Mouse (Mus musculus) E14TG2a.4 (cell line): ENCODE data around the gene Abca5.
"Not testable (repeated sequence)": the region's sequence is repeated elsewhere in the genome, so short reads cannot be mapped to it uniquely, and the experiment has no call there.

Experiments
- H3K27me3 ChIP-seq: 2 replicates; pipeline ENCODE4 v1.6.1; 2014; ENCODE audit warnings: low read length, control low read depth; ENCODE audit not compliant: insufficient read depth
- H3K36me3 ChIP-seq: 2 replicates; pipeline ENCODE4 v1.6.1; 2014; ENCODE audit warnings: low read length, control low read depth; ENCODE audit not compliant: insufficient read depth
- H3K4me1 ChIP-seq: replicated peaks from 2 replicates; pipeline ENCODE4 v1.6.1; 2014; ENCODE audit warnings: low read depth, low read length, control low read depth
- H3K4me3 ChIP-seq: replicated peaks from 2 replicates; pipeline ENCODE4 v1.5.1; 2014; ENCODE audit warnings: mild to moderate bottlenecking, low read length
- H3K9me3 ChIP-seq: 2 replicates; pipeline ENCODE4 v1.6.1; 2014; ENCODE audit warnings: low read length, control low read depth
- CTCF ChIP-seq: conservative IDR thresholded peaks from 2 replicates; pipeline ENCODE4 v1.5.1; 2014; ENCODE audit warnings: low read length
- NANOG ChIP-seq: IDR thresholded peaks from 2 replicates; pipeline ENCODE4 v1.6.1; 2014; ENCODE audit warnings: borderline replicate concordance, low read length, mixed read lengths
- POU5F1 ChIP-seq: IDR thresholded peaks from 2 replicates; pipeline ENCODE4 v1.6.1; 2014; ENCODE audit warnings: low read length, borderline replicate concordance

Abca5 gene

DNA sequence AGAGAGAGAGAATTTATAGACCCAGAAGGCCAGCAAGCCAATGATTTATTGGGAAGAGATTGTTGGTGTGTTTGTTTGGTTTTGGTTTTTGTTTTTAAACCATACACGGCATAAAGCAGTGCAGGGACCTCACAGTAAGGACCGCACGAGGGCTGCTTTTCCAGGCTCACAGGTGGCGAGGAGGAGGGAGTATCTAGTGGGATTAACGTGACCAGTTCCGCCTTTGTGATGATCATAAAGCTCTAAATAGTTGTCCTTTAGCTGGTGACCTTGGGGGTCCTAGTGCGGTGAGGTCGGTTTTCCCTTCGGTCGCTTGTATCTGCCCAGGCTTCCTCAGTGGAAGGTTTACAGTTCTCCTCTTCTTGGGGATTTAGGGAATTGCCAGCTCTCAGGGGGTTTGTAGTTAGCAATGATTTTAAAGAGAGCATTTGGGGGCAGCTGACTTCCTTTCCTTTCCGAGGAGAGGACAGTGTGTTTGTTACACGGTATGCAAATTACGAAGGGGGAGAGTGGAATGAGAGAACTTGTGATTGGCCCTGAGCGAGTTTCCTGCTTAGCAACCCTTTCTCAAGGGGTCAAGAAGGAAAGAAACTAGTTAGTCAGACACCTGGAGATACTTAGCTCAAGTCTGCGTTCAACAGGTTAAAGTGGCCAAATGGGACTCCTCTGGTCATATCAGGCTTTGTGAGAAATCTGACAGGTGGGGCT, 31.9 kb upstream of the Abca5 start:
- no peaks in the 10 kb centered on the region for H3K36me3 ChIP-seq
- H3K9me3 ChIP-seq, result no peaks in the 10 kb centered on the region
- H3K27me3 ChIP-seq, result peaks cover 2% of the 10 kb centered on the region; the same call in 1 of the 2 replicates
- no peak for TF ChIP-seq NANOG
- TF ChIP-seq POU5F1, result no peak
- TF ChIP-seq CTCF, result no peak
- H3K4me1 ChIP-seq, result peaks cover 12% of the 10 kb centered on the region
- H3K4me3 ChIP-seq, result no peak overlapping the region

DNA sequence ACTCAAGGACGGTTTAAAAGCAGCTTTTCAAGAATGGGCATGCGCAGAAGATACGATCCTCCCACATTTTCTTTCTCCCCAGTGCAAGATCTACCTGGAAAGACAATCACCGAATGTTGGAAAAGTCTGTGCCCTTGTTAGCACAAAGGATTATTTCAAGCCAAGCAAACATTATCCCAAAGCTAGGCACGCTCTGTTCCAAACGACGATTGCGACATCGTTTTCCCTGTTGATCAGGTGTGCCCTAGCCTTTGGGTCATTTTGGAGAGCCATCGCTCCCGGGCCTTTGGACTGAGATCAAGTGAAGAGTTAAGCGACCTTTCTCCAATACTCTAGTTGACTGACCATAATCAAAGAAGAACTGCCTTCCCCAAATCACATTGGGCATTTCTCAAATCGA, 30.1 kb upstream of the Abca5 start:
- no peaks in the 10 kb centered on the region for H3K27me3 ChIP-seq
- H3K36me3 ChIP-seq, result no peaks in the 10 kb centered on the region
- H3K9me3 ChIP-seq, result no peaks in the 10 kb centered on the region
- H3K4me3 ChIP-seq, result no peak overlapping the region
- peaks cover 12% of the 10 kb centered on the region for H3K4me1 ChIP-seq
- TF ChIP-seq NANOG (no peak), POU5F1 (no peak), CTCF (no peak)

DNA sequence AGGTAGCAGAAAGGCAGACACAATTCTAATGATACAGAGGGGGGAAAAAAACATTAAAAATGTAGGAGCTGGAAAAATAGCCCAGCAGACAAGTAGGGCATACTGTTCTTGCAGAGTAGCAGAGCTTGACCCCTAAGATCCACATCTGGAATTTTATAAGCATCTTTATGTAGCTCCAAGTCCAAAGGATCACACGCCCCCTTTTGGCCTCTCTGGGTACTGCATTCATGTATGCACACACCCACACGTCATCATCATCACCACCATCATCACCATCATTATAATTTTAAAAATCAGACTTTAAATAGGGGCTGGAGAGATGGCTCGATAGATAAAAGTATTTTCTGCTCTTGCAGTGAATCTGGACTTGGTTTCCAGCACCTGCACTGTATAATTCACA, 29.4 kb upstream of the Abca5 start:
- no peaks in the 10 kb centered on the region for H3K9me3 ChIP-seq
- TF ChIP-seq CTCF (peak; percentile 63), NANOG (no peak)
- H3K27me3 ChIP-seq, result no peaks in the 10 kb centered on the region

DNA sequence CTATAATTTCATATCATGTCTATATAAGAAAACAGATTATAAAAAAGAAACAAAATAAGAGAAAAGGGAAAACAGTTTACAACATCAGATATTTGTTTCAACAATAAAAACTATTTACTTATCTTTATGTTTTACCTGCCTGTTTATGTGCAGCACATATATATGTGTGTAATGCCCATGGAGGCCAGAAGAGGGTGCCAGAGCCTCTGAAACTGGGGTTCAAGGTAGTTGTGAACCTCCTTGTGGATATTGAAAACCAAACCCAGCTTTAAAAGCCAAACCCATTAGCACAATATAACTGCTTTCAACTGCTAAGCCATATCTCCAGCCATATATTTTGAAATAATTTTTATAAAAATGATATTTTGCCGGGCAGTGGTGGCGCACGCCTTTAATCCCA, 27.5 kb upstream of the Abca5 start:
- Histone ChIP-seq H3K36me3 (no peaks in the 10 kb centered on the region), H3K4me1 (peaks cover 9% of the 10 kb centered on the region), H3K9me3 (no peaks in the 10 kb centered on the region), H3K27me3 (no peaks in the 10 kb centered on the region), H3K4me3 (no peak overlapping the region)
- no peak for TF ChIP-seq NANOG
- TF ChIP-seq POU5F1, result no peak
- peak; percentile 74 for TF ChIP-seq CTCF

More for the DNA sequence above, 29.4 kb upstream of the Abca5 start:
- Histone ChIP-seq H3K4me3 (no peak overlapping the region), H3K36me3 (no peaks in the 10 kb centered on the region), H3K4me1 (peaks cover 10% of the 10 kb centered on the region)

DNA sequence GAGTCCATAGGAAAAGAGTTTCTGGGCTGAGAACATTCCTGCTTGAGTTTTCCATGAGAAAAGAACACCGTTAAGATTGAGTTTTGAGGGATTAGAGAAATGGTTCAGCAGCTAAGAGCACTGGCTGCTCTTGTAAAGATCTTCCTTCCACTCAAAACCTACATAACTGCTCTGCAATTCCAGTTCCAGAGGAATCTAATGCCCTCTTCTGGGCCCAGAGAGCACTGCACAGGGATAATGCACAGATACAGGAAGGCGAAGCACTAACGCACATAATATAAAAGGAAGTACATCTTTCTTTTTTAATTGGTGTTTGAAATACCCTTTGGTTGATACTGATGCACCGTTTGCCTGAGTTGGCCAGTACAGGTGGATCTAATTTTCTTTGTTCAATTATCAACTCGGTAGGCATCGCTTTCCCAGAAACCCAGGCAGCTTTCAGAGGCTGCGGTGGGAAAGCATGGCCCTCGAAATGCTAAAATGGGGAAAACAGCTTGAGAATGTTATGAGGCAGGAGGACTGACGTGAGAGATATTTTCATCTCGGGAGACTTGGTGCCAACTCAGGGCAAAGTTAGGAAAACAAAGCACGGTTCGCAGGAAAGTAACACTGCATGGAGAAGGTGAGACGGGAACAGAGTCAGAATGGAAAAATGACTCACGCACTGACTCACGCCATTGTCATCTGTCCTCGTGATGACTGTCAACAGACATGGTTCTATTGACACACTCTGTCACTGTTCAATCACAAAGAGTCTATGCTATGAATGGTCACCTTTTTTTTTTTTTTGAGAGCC, 20.4 kb upstream of the Abca5 start:
- H3K4me3 ChIP-seq, result no peak overlapping the region
- TF ChIP-seq CTCF (peak; percentile 78), NANOG (no peak)
- H3K27me3 ChIP-seq, result peaks cover 3% of the 10 kb centered on the region; the same call in 1 of the 2 replicates

DNA sequence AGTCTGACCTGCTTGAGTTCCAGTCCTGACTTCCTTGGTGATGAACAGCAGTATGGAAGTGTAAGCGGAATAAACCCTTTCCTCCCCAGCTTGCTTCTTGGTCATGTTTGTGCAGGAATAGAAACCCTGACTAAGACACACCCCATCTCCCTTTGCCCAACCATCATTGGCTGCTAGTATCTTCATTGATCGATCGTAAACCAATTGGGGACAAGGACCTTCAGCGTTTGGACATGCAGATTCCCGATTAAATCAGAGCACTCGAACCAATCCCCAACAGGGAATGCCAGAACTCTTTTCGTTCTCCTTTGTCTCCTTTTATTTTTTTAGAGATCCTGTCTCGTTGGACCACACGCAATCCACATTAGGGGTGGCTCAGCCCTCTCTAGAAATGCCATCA, 17.6 kb upstream of the Abca5 start:
- not testable (repeated sequence) for H3K9me3 ChIP-seq, H3K36me3 ChIP-seq, H3K27me3 ChIP-seq, H3K4me3 ChIP-seq
- peaks cover 22% of the 10 kb centered on the region for H3K4me1 ChIP-seq

More for the DNA sequence above, 20.4 kb upstream of the Abca5 start:
- Histone ChIP-seq H3K9me3 (no peaks in the 10 kb centered on the region), H3K36me3 (no peaks in the 10 kb centered on the region), H3K4me1 (peaks cover 19% of the 10 kb centered on the region)

DNA sequence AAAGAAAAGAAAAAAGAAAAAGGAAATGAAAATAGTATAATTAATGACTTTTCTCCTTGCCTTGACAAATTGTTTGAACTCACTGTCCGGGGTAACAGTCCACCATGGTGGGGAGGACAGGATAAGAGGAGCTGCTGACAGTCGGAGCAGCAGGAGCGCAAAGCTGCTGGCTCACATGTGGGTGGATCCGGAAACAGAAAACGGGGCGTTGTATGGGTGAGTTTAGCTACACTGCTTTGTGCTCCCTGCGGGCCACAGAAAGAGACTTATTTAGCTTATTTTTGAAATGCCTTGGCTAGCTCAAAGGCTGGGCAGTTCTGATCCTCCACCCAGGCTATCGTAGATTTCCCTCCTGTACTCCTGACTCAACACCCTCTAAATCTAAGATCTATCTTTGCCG, 16.7 kb upstream of the Abca5 start:
- Histone ChIP-seq H3K4me1 (peaks cover 22% of the 10 kb centered on the region), H3K9me3 (no peaks in the 10 kb centered on the region), H3K4me3 (peak overlapping the region; percentile 43), H3K36me3 (no peaks in the 10 kb centered on the region), H3K27me3 (peaks cover 5% of the 10 kb centered on the region; the same call in 1 of the 2 replicates)
- TF ChIP-seq CTCF, result no peak

DNA sequence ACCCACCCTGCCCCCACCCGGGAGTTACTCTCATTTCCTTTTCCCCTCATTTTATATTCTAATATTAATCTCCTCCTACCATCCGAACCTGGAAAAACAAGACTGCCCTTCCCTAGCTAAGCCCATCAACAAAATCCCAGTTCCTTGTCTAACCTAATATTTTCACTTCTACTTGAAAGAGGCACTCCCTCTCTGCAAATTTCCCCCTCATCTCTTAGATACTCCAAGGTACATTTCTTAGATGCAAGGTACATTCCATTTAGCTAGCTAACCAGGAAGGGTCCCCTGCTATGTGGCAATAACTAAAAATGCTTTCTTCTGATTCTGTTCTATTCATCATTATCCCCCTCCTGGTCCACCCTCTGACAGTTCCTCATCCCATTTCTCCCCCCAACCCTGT, 10.7 kb upstream of the Abca5 start:
- H3K27me3 ChIP-seq, result 0 out of 2 replicates have a peak, but pooled peaks cover 2% of the 10 kb centered on the region
- H3K9me3 ChIP-seq, result no peaks in the 10 kb centered on the region
- H3K4me1 ChIP-seq, result 0 out of 2 replicates have a peak, but pooled peaks cover 4% of the 10 kb centered on the region
- TF ChIP-seq POU5F1 (no peak), NANOG (no peak), CTCF (no peak)
- no peaks in the 10 kb centered on the region for H3K36me3 ChIP-seq
- H3K4me3 ChIP-seq, result no peak overlapping the region

DNA sequence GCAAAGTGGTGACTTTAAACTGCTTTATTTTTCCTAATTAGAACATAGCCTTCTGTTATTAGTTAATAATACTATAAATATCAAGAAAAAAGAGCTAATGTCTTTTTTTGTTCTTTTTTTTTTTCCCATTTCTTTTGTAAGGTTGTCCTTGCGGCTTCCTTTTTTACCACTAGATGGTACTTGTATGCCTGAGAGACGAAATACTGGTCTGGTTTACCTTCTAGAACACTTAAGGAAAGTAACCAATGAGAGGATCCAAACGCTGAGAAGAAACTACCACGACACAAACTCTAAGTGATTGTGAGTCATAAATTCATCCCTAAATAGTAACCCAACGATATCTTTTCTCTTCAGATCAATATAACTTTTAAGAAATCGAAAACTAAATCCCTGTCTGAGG, 10.3 kb upstream of the Abca5 start:
- H3K27me3 ChIP-seq, result 0 out of 2 replicates have a peak, but pooled peaks cover 2% of the 10 kb centered on the region
- no peaks in the 10 kb centered on the region for H3K36me3 ChIP-seq
- H3K9me3 ChIP-seq, result no peaks in the 10 kb centered on the region
- H3K4me1 ChIP-seq, result 0 out of 2 replicates have a peak, but pooled peaks cover 4% of the 10 kb centered on the region
- H3K4me3 ChIP-seq, result no peak overlapping the region
- no peak for TF ChIP-seq POU5F1
- no peak for TF ChIP-seq CTCF
